Mouse (Mus musculus) CH12.LX (cell line): Measurements from ENCODE around the gene Cmya5. TPM values are rescaled to one million over a fixed set of nuclear protein-coding genes. Genes with fewer than 3 reads are reported as not detected.

Experiments used
- DNase-seq: peaks from one replicate; pipeline ENCODE4 v3.0.0-alpha.2; 2013; ENCODE audit errors: extremely low read depth
- H3K27ac ChIP-seq: 2 replicates; pipeline ENCODE4 v1.5.1; 2012; ENCODE audit warnings: low read depth, mild to moderate bottlenecking, control low read depth, moderate library complexity; ENCODE audit not compliant: insufficient read depth
- H3K27me3 ChIP-seq: replicated peaks from 2 replicates; pipeline ENCODE3; 2012; ENCODE audit warnings: inconsistent platforms
- H3K36me3 ChIP-seq, 2 experiments: replicated peaks in 1 of 2; 2 replicates each; pipeline versions ENCODE3 to v1.6.1; 2012; ENCODE audit warnings: inconsistent platforms in 1 of 2, low read length in 1 of 2, mild to moderate bottlenecking in 1 of 2, mixed read lengths in 1 of 2, moderate library complexity in 1 of 2; ENCODE audit not compliant: control insufficient read depth in 1 of 2, insufficient read depth in 1 of 2
- H3K4me1 ChIP-seq, 2 experiments: 2 replicates each; pipeline ENCODE4 v1.6.1; 2012; ENCODE audit warnings: inconsistent platforms in 1 of 2, moderate library complexity in 1 of 2; ENCODE audit not compliant: insufficient read depth in 2 of 2, control insufficient read depth in 1 of 2
- H3K4me2 ChIP-seq: 2 replicates; pipeline ENCODE4 v1.6.1; 2012; ENCODE audit warnings: low read depth, mild to moderate bottlenecking, control low read depth; ENCODE audit not compliant: poor library complexity, insufficient read depth, severe bottlenecking
- H3K4me3 ChIP-seq, 3 experiments: fragments of 150-350 bp in 1 of 3; sonication (generic) in 1 of 3; replicated peaks in 1 of 3; 2 replicates each; pipeline versions ENCODE3 to v1.5.1; 2011 to 2012; ENCODE audit warnings: low read depth in 2 of 3, low read length in 2 of 3, mild to moderate bottlenecking in 2 of 3, moderate library complexity in 2 of 3, control low read depth in 1 of 3, improper control_type of control experiment in 1 of 3, inconsistent platforms in 1 of 3, mixed read lengths in 1 of 3; ENCODE audit not compliant: poor library complexity in 1 of 3
- H3K79me2 ChIP-seq: replicated peaks from 2 replicates; pipeline ENCODE4 v1.6.1; 2012; ENCODE audit warnings: mild to moderate bottlenecking, moderate library complexity; ENCODE audit not compliant: control insufficient read depth, poor library complexity, insufficient read depth, severe bottlenecking; ENCODE audit errors: extremely low read depth
- H3K9ac ChIP-seq: 2 replicates; pipeline ENCODE4 v1.6.1; 2012; ENCODE audit warnings: low read depth, mild to moderate bottlenecking, control low read depth, moderate library complexity; ENCODE audit not compliant: insufficient read depth
- H3K9me3 ChIP-seq: replicated peaks from 2 replicates; pipeline ENCODE3; 2012; ENCODE audit warnings: low read length, inconsistent platforms, mixed read lengths
- BHLHE40 ChIP-seq: IDR thresholded peaks from 2 replicates; pipeline ENCODE4 v1.6.1; 2011; ENCODE audit warnings: mild to moderate bottlenecking, low read depth, low read length, improper control_type of control experiment
- CHD2 ChIP-seq: IDR thresholded peaks from 2 replicates; pipeline ENCODE4 v1.6.1; 2011; ENCODE audit warnings: low read length, improper control_type of control experiment
- ETS1 ChIP-seq: conservative IDR thresholded peaks from 2 replicates; pipeline ENCODE4 v1.6.1; 2012; ENCODE audit warnings: low read depth, mild to moderate bottlenecking, inconsistent platforms, low read length, improper control_type of control experiment, moderate library complexity
- HCFC1 ChIP-seq: IDR thresholded peaks from 2 replicates; pipeline ENCODE4 v1.6.1; 2012; ENCODE audit warnings: low read depth, mild to moderate bottlenecking, inconsistent platforms, low read length, improper control_type of control experiment
- IRF4 ChIP-seq: IDR thresholded peaks from 2 replicates; pipeline ENCODE4 v1.6.1; 2014; ENCODE audit warnings: low read depth, mild to moderate bottlenecking, inconsistent platforms, low read length, improper control_type of control experiment
- JUN ChIP-seq: IDR thresholded peaks from 2 replicates; pipeline ENCODE4 v1.6.1; 2011; ENCODE audit warnings: low read depth, mild to moderate bottlenecking, low read length, improper control_type of control experiment, moderate library complexity; ENCODE audit not compliant: insufficient read depth
- JUND ChIP-seq: conservative IDR thresholded peaks from 2 replicates; pipeline ENCODE4 v1.6.1; 2011; ENCODE audit warnings: low read depth, low read length, improper control_type of control experiment
- MAZ ChIP-seq: IDR thresholded peaks from 2 replicates; pipeline ENCODE4 v1.6.1; 2012; ENCODE audit warnings: low read depth, mild to moderate bottlenecking, inconsistent platforms, low read length, improper control_type of control experiment, moderate library complexity
- MXI1 ChIP-seq: IDR thresholded peaks from 2 replicates; pipeline ENCODE4 v1.6.1; 2011; ENCODE audit warnings: mild to moderate bottlenecking, low read depth, low read length, improper control_type of control experiment
- MYC ChIP-seq: IDR thresholded peaks from 2 replicates; pipeline ENCODE4 v1.6.1; 2011; ENCODE audit warnings: low read depth, mild to moderate bottlenecking, improper control_type of control experiment, low read length
- NELFE ChIP-seq: IDR thresholded peaks from 2 replicates; pipeline ENCODE4 v1.6.1; 2011; ENCODE audit warnings: low read depth, low read length, improper control_type of control experiment
- NRF1 ChIP-seq: IDR thresholded peaks from 2 replicates; pipeline ENCODE4 v1.6.1; 2014; ENCODE audit warnings: low read depth, mild to moderate bottlenecking, inconsistent platforms, low read length, improper control_type of control experiment, moderate library complexity
- PAX5 ChIP-seq: IDR thresholded peaks from 2 replicates; pipeline ENCODE4 v1.6.1; 2012; ENCODE audit warnings: low read length, inconsistent platforms, mixed read lengths
- POLR2A ChIP-seq: IDR thresholded peaks from 2 replicates; pipeline ENCODE4 v1.6.1; 2011; ENCODE audit warnings: low read depth, mild to moderate bottlenecking, improper control_type of control experiment, low read length
- POLR2AphosphoS2 ChIP-seq: IDR thresholded peaks from 2 replicates; pipeline ENCODE4 v1.6.1; 2011; ENCODE audit warnings: low read depth, low read length, improper control_type of control experiment
- RCOR1 ChIP-seq: conservative IDR thresholded peaks from 2 replicates; pipeline ENCODE4 v1.6.1; 2012; ENCODE audit warnings: low read depth, mild to moderate bottlenecking, inconsistent platforms, low read length, improper control_type of control experiment
- SMC3 ChIP-seq: IDR thresholded peaks from 2 replicates; pipeline ENCODE4 v1.6.1; 2011; ENCODE audit warnings: low read depth, low read length, improper control_type of control experiment
- TBP ChIP-seq: conservative IDR thresholded peaks from 2 replicates; pipeline ENCODE4 v1.6.1; 2011; ENCODE audit warnings: low read depth, low read length, improper control_type of control experiment
- TCF12 ChIP-seq: IDR thresholded peaks from 2 replicates; pipeline ENCODE4 v1.6.1; 2014; ENCODE audit warnings: low read depth, mild to moderate bottlenecking, inconsistent platforms, low read length, improper control_type of control experiment
- UBTF ChIP-seq: IDR thresholded peaks from 2 replicates; pipeline ENCODE4 v1.6.1; 2012; ENCODE audit warnings: low read depth, mild to moderate bottlenecking, inconsistent platforms, low read length, improper control_type of control experiment, moderate library complexity
- USF1 ChIP-seq: IDR thresholded peaks from 2 replicates; pipeline ENCODE4 v1.6.1; 2014; ENCODE audit warnings: low read depth, mild to moderate bottlenecking, inconsistent platforms, low read length, improper control_type of control experiment
- ZC3H11A ChIP-seq: IDR thresholded peaks from 2 replicates; pipeline ENCODE4 v1.6.1; 2012; ENCODE audit warnings: low read depth, mild to moderate bottlenecking, inconsistent platforms, low read length, improper control_type of control experiment
- ZKSCAN1 ChIP-seq: IDR thresholded peaks from 2 replicates; pipeline ENCODE4 v1.6.1; 2012; ENCODE audit warnings: low read depth, inconsistent platforms, low read length, improper control_type of control experiment, borderline replicate concordance
- ZMIZ1 ChIP-seq: IDR thresholded peaks from 2 replicates; pipeline ENCODE4 v1.6.1; 2012; ENCODE audit warnings: low read depth, mild to moderate bottlenecking, inconsistent platforms, low read length, improper control_type of control experiment
- dilution Hi-C: fragments of 300-500 bp; cut with MboI; formaldehyde crosslinking; loops from 2 replicates; pipeline ENCODE4 v1.14.3; 2020; ENCODE audit warnings: low sequenced_read_pairs; ENCODE audit not compliant: extremely low pct_unique_long_range_greater_than_20kb, extremely low pct_ligation_motif_present
- in situ Hi-C: fragments of 300-500 bp; cut with MboI; formaldehyde crosslinking; loops from 3 replicates; pipeline ENCODE4 v1.14.3; 2019; ENCODE audit warnings: low sequenced_read_pairs, low pct_ligation_motif_present, low pct_unique_long_range_greater_than_20kb, mixed read lengths
- polyA plus RNA-seq: library from polyadenylated mRNA; unstranded; fragments of >175 nt; gene quantifications from 2 replicates; pipeline ENCODE4 v1.2.1, GENCODE M21; 2012; ENCODE audit warnings: low read depth; ENCODE audit not compliant: insufficient read length
- total RNA-seq, 2 experiments: library from RNA; depleted of rRNA; stranded (reverse); fragments of 300-350 nt in 1 of 2; fragments of >200 nt in 1 of 2; gene quantifications; 2 replicates each; pipeline ENCODE4 v1.2.3; 2012 to 2014

The Cmya5 gene
- total and polyA plus RNA-seq, 3 experiments = 0.19 to 0.59 (median 0.34) TPM

- no peak for TF ChIP-seq UBTF
- TF ChIP-seq NRF1 = peak; percentile 84
- 0 out of 2 replicates have a peak, but pooled peaks have one; percentile 31 for TF ChIP-seq MYC
- TF ChIP-seq ZC3H11A = no peak
These were observed 47.9 kb downstream of the Cmya5 start for GRCm38 (mm10) chr13:93096643-93097042.

GRCm38 (mm10) chr13:93095097-93095791 lies 49.3 kb downstream of the Cmya5 start:
- Histone ChIP-seq H3K9me3 (peaks cover 29% of the 10 kb centered on the region), H3K36me3 (peaks cover 9 to 29% of the 10 kb centered on the region in 2 experiments), H3K27ac (peak overlapping the region; percentile 98), H3K4me3 (peak overlapping the region; percentile 41 to 51 (median 50)), H3K4me2 (peak overlapping the region; percentile 46), H3K9ac (peak overlapping the region; percentile 57), H3K79me2 (peaks cover 9% of the 10 kb centered on the region), H3K27me3 (no peaks in the 10 kb centered on the region), H3K4me1 (peaks cover 21 to 51% of the 10 kb centered on the region in 2 experiments)
- in situ Hi-C loops (no loop called here), dilution Hi-C loops (no loop called here)
- DNase-seq = peak; percentile 83
- TF ChIP-seq SMC3 (no peak; the same call in 1 of the 2 replicates), PAX5 (no peak), RCOR1 (no peak), BHLHE40 (peak; percentile 12; the same call in 1 of the 2 replicates), IRF4 (peak; percentile 56; the same call in 1 of the 2 replicates), ZKSCAN1 (no peak), POLR2AphosphoS2 (peak; percentile 36; the same call in 1 of the 2 replicates), CHD2 (peak; percentile 65; the same call in 1 of the 2 replicates), MAZ (no peak), TCF12 (0 out of 2 replicates have a peak, but pooled peaks have one; percentile 50), ETS1 (peak; percentile 32), ZMIZ1 (peak; percentile 85), POLR2A (peak; percentile 60), TBP (peak; percentile 65; the same call in 1 of the 2 replicates), JUN (0 out of 2 replicates have a peak, but pooled peaks have one; percentile 7), MXI1 (0 out of 2 replicates have a peak, but pooled peaks have one; percentile 1), NELFE (peak; percentile 74), JUND (no peak), MYC (0 out of 2 replicates have a peak, but pooled peaks have one; percentile 7), USF1 (no peak), HCFC1 (0 out of 2 replicates have a peak, but pooled peaks have one; percentile 35)

More at GRCm38 (mm10) chr13:93096643-93097042, 47.9 kb downstream of the Cmya5 start:
- H3K9ac ChIP-seq = peak overlapping the region; percentile 57
- H3K9me3 ChIP-seq = peaks cover 16% of the 10 kb centered on the region
- H3K79me2 ChIP-seq = peaks cover 9% of the 10 kb centered on the region
- peak overlapping the region in 2 of 3 experiments; percentile 41 to 51 for H3K4me3 ChIP-seq
- dilution Hi-C loops (no loop called here), in situ Hi-C loops (no loop called here)
- no peak for DNase-seq
- H3K36me3 ChIP-seq = peaks cover 12 to 31% of the 10 kb centered on the region in 2 experiments
- H3K4me2 ChIP-seq = peak overlapping the region; percentile 46
- peaks cover 21 to 51% of the 10 kb centered on the region in 2 experiments for H3K4me1 ChIP-seq
- peak overlapping the region; percentile 98; the same call in 1 of the 2 replicates for H3K27ac ChIP-seq
- no peaks in the 10 kb centered on the region for H3K27me3 ChIP-seq
